Mouse (Mus musculus) left cerebral cortex, adult 11 months (tissue): ENCODE measurements at regions not wholly inside any gene's neighbourhood (a gene's known extent, or its start where the extent isn't known, plus 50 kb on each side); places are given as distances from the start of the nearest gene placed in this dataset.

Source experiments
- DNase-seq: peaks from one replicate; pipeline ENCODE4 v3.0.0; 2022; ENCODE audit warnings: low spot score

DNA sequence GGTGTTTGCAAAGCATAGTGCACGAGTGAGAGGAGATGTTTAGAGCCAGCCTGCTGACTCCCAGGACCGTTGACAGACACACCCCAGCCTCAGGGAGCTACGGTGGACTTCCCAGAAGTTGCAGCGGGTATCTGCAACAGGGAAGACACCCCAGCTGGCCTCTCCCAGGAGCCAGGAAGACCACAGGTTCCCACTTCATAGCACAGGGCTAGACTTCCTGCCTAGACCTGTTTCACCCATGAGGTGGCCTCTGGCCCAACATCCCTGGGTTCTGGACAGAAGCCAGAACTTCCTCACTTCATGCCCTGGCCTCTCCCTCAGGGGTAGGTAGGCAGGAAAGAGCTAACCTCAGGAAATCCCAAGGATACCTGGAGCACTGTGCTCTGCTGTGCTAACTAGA, 66.7 kb upstream of the Hand1 start:
- no peak for DNase-seq

DNA sequence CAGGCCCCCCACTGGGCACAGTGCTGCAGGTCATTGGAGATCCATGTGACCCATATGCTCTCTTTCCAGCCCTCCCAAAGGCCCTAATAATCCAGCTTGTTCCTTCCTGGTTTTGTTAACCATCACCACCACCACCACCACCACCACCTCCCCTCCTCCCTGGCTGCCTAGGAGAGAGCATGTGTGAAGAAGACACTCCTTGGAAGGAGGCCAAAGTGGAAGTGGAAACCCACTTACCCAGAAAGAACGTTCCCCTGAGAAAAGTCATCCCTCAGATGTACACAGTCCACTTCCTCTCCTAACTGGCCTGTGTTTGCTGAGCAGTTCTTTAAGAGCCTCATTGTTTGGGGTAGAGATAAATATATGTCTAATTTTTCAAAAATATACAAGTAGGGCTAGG, 62.9 kb upstream of the Hand1 start:
- DNase-seq: no peak

DNA sequence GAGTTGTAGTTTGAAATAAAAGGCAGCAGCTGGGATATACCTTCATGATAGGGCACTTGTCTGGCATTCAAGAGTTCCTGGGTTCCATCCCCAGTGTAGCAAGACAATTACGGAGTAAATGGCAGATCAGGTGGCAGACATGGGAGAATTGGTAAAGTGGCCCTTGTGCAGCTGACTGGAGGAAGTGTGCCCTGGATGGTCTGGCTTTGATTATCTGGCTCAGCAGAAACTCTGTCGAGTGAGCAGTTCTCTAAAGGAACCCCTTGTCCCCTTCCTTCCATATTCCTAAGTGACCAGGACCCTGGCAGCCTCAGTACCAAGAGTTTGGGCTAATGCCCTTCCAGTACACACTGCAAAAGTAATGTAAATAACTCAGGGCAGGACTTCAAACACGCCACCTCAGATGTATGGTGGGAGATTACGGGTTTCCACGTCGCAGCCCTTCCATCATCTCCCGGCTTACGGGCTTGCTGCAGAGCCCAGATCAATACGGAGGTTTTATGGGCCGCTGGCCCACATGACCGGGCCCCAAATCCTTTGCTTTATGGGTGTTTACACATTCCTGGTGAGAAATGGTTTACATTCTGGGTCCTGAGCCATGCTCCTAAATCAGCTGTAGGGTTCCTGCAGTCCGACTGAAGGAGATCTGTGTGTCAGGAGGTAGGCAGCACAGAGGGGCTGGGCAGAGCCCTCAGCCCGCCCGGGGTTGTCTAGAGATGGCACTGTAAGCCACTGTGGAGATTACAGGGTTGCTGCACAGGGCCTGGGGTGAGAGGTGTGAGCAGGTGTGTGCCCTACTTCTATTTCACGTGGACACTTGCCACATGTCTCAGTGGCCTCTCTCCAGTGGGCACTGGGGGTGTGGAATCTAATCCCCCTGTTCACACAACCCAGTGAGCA, 50.4 kb upstream of the Hand1 start:
- no peak for DNase-seq
